Mouse (Mus musculus) midbrain, embryonic 13.5 days (tissue): Measurements from ENCODE around the gene Wbp1l. TPM values are rescaled to one million over a fixed set of nuclear protein-coding genes. Genes with fewer than 3 reads are reported as not detected.

Experiments
- ATAC-seq: fragments of 200-750 bp; cut with Nextera tagmentation; 2 replicates; pipeline ENCODE4 v1.8.0; 2017; ENCODE audit warnings: mild to moderate bottlenecking, moderate TSS enrichment, moderate library complexity
- H3K27ac ChIP-seq: fragments of 300-500 bp; sonication (generic); 2 replicates; pipeline ENCODE4 v1.5.1; 2015; ENCODE audit warnings: inconsistent platforms, mild to moderate bottlenecking, moderate library complexity
- H3K27me3 ChIP-seq: fragments of 300-500 bp; sonication (generic); 2 replicates; pipeline ENCODE4 v1.6.1; 2015; ENCODE audit warnings: mild to moderate bottlenecking, inconsistent platforms
- H3K36me3 ChIP-seq: fragments of 300-500 bp; sonication (generic); 2 replicates; pipeline ENCODE4 v1.6.1; 2015; ENCODE audit warnings: mild to moderate bottlenecking, inconsistent platforms
- H3K4me1 ChIP-seq: fragments of 300-500 bp; sonication (generic); replicated peaks from 2 replicates; pipeline ENCODE4 v1.6.1; 2015; ENCODE audit warnings: inconsistent platforms
- H3K4me2 ChIP-seq: fragments of 300-500 bp; sonication (generic); replicated peaks from 2 replicates; pipeline ENCODE4 v1.6.1; 2015; ENCODE audit warnings: moderate library complexity, mild to moderate bottlenecking, inconsistent platforms
- H3K4me3 ChIP-seq: fragments of 300-500 bp; sonication (generic); replicated peaks from 2 replicates; pipeline ENCODE4 v1.5.1; 2015; ENCODE audit warnings: mild to moderate bottlenecking, inconsistent platforms
- H3K9ac ChIP-seq: fragments of 300-500 bp; sonication (generic); replicated peaks from 2 replicates; pipeline ENCODE4 v1.6.1; 2015; ENCODE audit warnings: mild to moderate bottlenecking, inconsistent platforms
- H3K9me3 ChIP-seq: fragments of 300-500 bp; sonication (generic); 2 replicates; pipeline ENCODE4 v1.6.1; 2016; ENCODE audit warnings: mild to moderate bottlenecking, inconsistent platforms
- WGBS: fragments of 180-500 bp; shearing (Covaris S2); methylation state at CpG from one replicate; pipeline ENCODE4 v1.1.7; 2015; 5-methylcytosine and 5-hydroxymethylcytosine counted together
- polyA plus RNA-seq: library from polyadenylated mRNA; unstranded; fragments of >200 nt; fragmentation: Nextera tagmentation; extraction: Ambion mirVana; gene quantifications from 2 replicates; pipeline ENCODE4 v1.2.1, GENCODE M21; 2015

Gene Wbp1l
- polyA plus RNA-seq, 1 experiment from 2014 or later, result 41.9 TPM

- ATAC-seq, result no peak
- Histone ChIP-seq H3K9ac (no peak overlapping the region), H3K4me1 (no peaks in the 10 kb centered on the region), H3K4me2 (no peak overlapping the region), H3K4me3 (no peak overlapping the region), H3K9me3 (no peaks in the 10 kb centered on the region), H3K36me3 (peaks cover 24% of the 10 kb centered on the region), H3K27me3 (no peaks in the 10 kb centered on the region), H3K27ac (no peak overlapping the region)
- WGBS, result 94% methylated on average over 9 of the region's 9 CpGs
Measured at GRCm38 (mm10) chr19:46701156-46701555, 102.3 kb downstream of the Wbp1l start.

- H3K9ac ChIP-seq, result no peak overlapping the region
- 67% methylated on average over 7 of the region's 7 CpGs for WGBS
- ATAC-seq, result no peak
Measured at GRCm38 (mm10) chr19:46705779-46706495, 107.1 kb downstream of the Wbp1l start.

DNA sequence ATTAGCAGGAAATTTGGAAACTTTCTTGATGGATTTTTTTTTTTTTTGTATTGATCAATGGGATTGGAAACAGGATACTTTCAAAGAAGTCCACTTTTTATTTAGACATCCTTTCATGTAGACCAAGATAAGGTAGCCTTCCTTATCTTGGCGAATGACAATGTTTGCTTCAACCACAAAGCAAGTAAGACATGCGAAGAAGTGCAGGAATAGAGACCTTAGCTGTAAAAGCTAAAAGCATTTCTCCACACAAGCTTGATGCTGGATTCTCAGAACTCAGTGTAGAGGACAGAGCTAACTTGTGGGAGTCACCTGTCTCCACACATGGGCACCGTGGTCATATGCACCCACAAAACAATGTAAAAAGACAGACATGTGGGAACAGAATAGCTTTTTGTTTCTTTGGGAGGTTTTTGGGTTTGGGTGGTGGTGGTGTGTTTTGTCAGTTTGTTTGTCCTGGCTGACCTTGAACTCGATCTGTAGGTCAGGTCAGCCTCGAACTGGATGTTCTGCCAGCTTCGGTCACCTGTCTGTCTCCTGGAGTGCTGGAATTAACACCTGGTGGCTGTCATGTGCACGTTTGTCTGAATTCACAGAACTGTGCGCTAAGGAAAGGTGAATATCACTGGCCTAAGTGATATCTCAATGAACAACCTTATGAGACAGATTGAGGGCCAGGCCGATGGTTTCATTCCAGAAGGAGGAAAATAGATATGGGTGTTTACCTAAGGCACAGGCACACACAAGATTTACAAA lies 107.8 kb downstream of the Wbp1l start:
- Histone ChIP-seq H3K4me3 (peak overlapping the region; percentile 47; the same call in 1 of the 2 replicates), H3K27ac (no peak overlapping the region), H3K4me1 (peaks cover 12% of the 10 kb centered on the region; the same call in 1 of the 2 replicates), H3K4me2 (peak overlapping the region; percentile 62), H3K36me3 (peaks cover 5% of the 10 kb centered on the region; the same call in 1 of the 2 replicates), H3K9ac (no peak overlapping the region), H3K9me3 (no peaks in the 10 kb centered on the region), H3K27me3 (no peaks in the 10 kb centered on the region)
- 79% methylated on average over 9 of the region's 9 CpGs for WGBS
- ATAC-seq, result no peak

More at GRCm38 (mm10) chr19:46705779-46706495, 107.1 kb downstream of the Wbp1l start:
- no peaks in the 10 kb centered on the region for H3K9me3 ChIP-seq
- H3K27ac ChIP-seq, result no peak overlapping the region
- H3K4me2 ChIP-seq, result no peak overlapping the region
- H3K4me1 ChIP-seq, result peaks cover 12% of the 10 kb centered on the region; the same call in 1 of the 2 replicates
- H3K4me3 ChIP-seq, result no peak overlapping the region
- H3K36me3 ChIP-seq, result peaks cover 12% of the 10 kb centered on the region
- H3K27me3 ChIP-seq, result no peaks in the 10 kb centered on the region

Other genes with a start within 250 kb of the Wbp1l start
- gene 2310034G01Rik, start 248.8 kb upstream of the Wbp1l start, polyA plus RNA-seq, result 1.7 TPM in 2 replicates
- 331 and 333 TPM in 2 replicates for gene Actr1a, start 203.3 kb upstream of the Wbp1l start, polyA plus RNA-seq
- 27.7 and 28.6 TPM in 2 replicates for gene Sufu, start 202.2 kb upstream of the Wbp1l start, polyA plus RNA-seq
- gene Trim8, start 97.4 kb upstream of the Wbp1l start, polyA plus RNA-seq, result 27.7 and 33.0 TPM in 2 replicates
- gene Arl3, start 25.9 kb upstream of the Wbp1l start, polyA plus RNA-seq, result 226 and 238 TPM in 2 replicates
- 10.3 and 11.9 TPM in 2 replicates for gene Sfxn2, start 25.7 kb upstream of the Wbp1l start, polyA plus RNA-seq
- gene Cyp17a1, start 74.1 kb downstream of the Wbp1l start, polyA plus RNA-seq, result not detected in 2 replicates
- gene Borcs7, start 90.8 kb downstream of the Wbp1l start, polyA plus RNA-seq, result 20.1 and 22.3 TPM in 2 replicates
- 32.6 and 34.2 TPM in 2 replicates for gene As3mt, start 108.4 kb downstream of the Wbp1l start, polyA plus RNA-seq
- 4.4 and 7.5 TPM in 2 replicates for gene Cnnm2, start 162.5 kb downstream of the Wbp1l start, polyA plus RNA-seq